Mouse (Mus musculus) brain, embryonic 14.5 days (tissue): ENCODE measurements at regions not wholly inside any gene's neighbourhood (a gene's known extent, or its start where the extent isn't known, plus 50 kb on each side); places are given as distances from the start of the nearest gene placed in this dataset.

Source experiments
- CTCF ChIP-seq: fragments of 200-500 bp; IDR thresholded peaks from 2 replicates; pipeline ENCODE4 v1.5.1; 2012; ENCODE audit warnings: inconsistent platforms, mild to moderate bottlenecking, moderate library complexity, borderline replicate concordance; ENCODE audit not compliant: insufficient read depth, insufficient read length; ENCODE audit errors: extremely low read depth
- POLR2A ChIP-seq: fragments of 200-500 bp; IDR thresholded peaks from 2 replicates; pipeline ENCODE4 v1.6.1; 2012; ENCODE audit warnings: mild to moderate bottlenecking, inconsistent platforms, borderline replicate concordance; ENCODE audit not compliant: poor library complexity, insufficient read depth, insufficient read length, severe bottlenecking; ENCODE audit errors: extremely low read depth

DNA sequence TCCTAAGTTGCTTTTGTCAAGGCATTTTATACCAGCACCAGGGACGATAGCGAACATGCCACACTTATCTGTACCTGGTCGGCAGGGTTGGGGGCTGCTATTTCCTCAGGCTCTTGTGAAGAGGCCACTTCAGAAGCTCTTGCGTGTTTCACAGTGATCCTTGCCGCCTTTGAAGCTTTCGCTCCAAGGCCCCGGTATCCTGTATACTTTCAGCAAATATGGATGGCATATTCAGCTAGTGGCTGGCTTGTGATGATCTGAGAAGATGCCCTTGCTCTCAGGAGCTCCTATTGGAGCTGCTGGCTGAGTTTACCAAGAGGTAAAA, 186.8 kb downstream of the 1810013L24Rik start:
- TF ChIP-seq POLR2A (no peak), CTCF (no peak)
